Mouse (Mus musculus): Measurements from ENCODE around the gene Hnrnpul1.

Hnrnpul1 gene

GRCm38 (mm10) chr7:25689603-25690021, 64.9 kb downstream of the Hnrnpul1 start:
- no peak for DNase-seq (ENCODE audit: low read depth, low spot score)

- DNase-seq (ENCODE audit: low read depth, low spot score): no peak
Measured at GRCm38 (mm10) chr7:25688810-25689586, 65.6 kb downstream of the Hnrnpul1 start.

DNA sequence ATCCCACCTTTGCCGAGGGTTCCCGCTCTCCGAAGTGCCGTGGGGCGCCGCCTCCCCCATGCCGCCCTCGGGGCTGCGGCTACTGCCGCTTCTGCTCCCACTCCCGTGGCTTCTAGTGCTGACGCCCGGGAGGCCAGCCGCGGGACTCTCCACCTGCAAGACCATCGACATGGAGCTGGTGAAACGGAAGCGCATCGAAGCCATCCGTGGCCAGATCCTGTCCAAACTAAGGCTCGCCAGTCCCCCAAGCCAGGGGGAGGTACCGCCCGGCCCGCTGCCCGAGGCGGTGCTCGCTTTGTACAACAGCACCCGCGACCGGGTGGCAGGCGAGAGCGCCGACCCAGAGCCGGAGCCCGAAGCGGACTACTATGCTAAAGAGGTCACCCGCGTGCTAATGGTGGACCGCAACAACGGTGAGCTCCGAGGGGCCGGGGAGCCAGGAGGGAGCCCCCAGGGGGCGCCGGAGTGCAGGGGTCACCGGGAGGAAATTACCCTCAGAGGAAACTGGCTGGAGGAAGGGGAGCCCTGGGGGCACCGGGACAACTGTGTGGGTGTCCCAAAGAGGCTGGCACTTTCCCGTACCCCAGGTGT, 66.7 kb downstream of the Hnrnpul1 start:
- no peak for DNase-seq (ENCODE audit: low read depth, low spot score)

DNA sequence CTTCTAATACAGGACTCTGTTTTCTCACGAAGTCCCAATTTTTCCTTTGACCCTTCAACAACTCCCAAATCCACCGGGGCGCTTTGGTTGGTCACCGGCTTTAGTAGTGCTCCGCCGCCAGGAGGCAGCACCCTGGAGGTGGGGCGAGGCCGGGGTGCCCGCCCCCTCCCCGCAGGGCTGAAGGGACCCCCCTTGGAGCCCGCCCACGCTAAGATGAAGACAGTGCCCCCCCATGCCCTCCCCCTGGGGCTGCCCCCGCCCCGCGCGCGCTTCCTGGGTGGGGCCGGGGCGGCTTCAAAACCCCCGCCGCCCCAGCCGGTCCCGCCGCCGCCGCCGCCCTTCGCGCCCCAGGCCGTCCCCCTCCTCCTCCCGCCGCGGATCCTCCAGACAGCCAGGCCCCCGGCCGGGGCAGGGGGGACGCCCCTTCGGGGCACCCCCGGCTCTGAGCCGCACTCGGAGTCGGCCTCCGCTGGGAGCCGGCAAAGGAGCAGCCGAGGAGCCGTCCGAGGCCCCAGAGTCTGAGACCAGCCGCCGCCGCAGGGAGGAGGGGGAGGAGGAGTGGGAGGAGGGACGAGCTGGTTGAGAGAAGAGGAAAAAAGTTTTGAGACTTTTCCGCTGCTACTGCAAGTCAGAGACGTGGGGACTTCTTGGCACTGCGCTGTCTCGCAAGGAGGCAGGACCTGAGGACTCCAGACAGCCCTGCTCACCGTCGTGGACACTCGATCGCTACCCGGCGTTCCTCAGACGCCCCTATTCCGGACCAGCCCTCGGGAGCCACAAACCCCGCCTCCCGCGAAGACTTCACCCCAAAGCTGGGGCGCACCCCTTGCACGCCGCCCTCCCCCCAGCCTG, 67.7 kb downstream of the Hnrnpul1 start, which contains the start of gene Tgfb1:
Tgfb1 (plus strand) TSS at position 323 of the 852 bp plus-strand sequence.
- no peak for DNase-seq (ENCODE audit: low read depth, low spot score)

DNA sequence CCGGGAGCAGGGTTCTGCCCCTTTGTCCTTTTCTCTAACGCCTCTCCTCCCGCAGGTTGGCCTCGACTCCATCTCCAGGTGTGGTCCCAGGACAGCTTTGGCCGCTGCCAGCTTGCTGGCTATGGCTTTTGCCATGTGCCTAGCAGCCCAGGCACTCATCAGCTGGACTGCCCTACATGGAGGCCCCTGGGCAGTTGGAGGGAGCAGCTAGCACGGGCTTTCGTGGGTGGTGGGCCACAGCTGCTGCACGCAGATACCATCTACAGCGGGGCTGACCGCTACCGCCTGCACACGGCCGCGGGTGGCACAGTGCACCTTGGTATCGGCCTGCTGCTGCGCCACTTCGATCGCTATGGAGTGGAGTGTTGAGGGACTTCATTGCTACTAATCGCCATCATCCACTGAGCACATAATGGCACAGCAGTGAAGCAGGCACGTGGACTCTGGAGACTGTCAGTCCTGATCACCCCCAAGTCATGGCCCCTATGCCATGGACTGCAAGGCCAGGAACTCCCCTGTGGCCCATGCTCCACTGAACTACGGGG, 68.6 kb downstream of the Hnrnpul1 start:
- no peak for DNase-seq (ENCODE audit: low read depth, low spot score)

- no peak for DNase-seq (ENCODE audit: low read depth, low spot score)
Measured at GRCm38 (mm10) chr7:25684659-25685058, 69.9 kb downstream of the Hnrnpul1 start.

GRCm38 (mm10) chr7:25683474-25684180, 70.9 kb downstream of the Hnrnpul1 start:
- DNase-seq (ENCODE audit: low read depth, low spot score): no peak

- no peak for DNase-seq (ENCODE audit: low read depth, low spot score)
Measured at GRCm38 (mm10) chr7:25681341-25682231, 73.0 kb downstream of the Hnrnpul1 start.

DNA sequence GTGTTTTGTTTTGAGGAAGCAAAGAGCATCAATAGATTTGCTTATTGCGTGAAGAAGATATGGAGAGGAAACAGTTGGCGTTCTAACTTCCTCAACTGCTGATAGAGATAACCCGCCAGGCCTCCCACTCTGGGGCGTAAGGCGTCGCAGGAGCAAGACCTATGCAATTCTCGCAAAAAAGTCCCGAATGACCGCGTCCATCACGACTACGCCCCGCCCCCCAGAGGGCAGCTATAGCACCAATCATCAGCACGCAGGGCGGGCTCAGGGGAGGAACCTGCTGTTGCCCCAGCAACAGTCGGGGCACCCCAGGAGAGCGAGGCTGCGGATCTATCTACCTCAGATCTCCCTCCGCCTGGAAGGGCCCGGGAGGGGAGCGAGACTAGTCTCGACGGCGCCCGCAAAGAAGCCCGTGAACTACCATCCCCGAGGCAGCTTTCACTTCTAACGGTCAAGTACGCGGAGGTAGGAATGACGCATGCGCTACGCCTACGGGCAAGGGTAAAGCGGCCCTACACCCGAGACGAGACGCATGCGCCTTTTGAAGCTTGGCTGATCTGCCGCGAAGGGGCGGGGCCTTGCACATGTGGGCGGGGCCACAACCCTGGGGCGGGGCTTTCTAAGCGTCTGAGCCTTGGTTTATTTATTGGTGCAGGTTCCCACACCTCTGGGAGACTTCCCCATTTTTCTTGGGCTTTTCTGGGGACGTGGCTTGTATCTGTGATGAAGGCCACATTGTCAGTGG, 73.9 kb downstream of the Hnrnpul1 start, which contains the start of gene B9d2:
B9d2 (plus strand) TSS at position 267 of the 745 bp plus-strand sequence.
- peak; percentile 94 for DNase-seq (ENCODE audit: low read depth, low spot score)

DNA sequence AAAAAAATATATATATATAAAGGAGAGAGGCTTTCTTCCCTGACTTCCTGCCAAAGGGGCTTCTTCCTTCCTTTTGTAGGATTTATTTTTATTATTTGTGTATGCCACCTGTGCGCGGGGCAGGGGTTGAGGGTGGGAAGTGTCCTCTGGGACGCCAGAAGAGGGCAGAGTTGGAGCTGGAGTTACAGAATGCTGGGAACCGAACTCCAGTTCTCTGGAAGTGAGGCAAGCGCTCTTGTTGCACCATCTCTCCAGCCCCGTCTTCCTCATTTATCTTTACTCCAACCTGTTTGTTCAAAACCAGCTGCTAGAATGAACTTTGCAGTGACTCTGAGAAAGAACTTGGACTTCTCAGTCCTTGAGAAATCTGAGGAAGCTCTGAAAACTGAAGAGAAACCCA, 74.6 kb downstream of the Hnrnpul1 start:
- no peak for DNase-seq (ENCODE audit: low read depth, low spot score)

- no peak for DNase-seq (ENCODE audit: low read depth, low spot score)
Measured at GRCm38 (mm10) chr7:25677013-25677412, 77.5 kb downstream of the Hnrnpul1 start.

DNA sequence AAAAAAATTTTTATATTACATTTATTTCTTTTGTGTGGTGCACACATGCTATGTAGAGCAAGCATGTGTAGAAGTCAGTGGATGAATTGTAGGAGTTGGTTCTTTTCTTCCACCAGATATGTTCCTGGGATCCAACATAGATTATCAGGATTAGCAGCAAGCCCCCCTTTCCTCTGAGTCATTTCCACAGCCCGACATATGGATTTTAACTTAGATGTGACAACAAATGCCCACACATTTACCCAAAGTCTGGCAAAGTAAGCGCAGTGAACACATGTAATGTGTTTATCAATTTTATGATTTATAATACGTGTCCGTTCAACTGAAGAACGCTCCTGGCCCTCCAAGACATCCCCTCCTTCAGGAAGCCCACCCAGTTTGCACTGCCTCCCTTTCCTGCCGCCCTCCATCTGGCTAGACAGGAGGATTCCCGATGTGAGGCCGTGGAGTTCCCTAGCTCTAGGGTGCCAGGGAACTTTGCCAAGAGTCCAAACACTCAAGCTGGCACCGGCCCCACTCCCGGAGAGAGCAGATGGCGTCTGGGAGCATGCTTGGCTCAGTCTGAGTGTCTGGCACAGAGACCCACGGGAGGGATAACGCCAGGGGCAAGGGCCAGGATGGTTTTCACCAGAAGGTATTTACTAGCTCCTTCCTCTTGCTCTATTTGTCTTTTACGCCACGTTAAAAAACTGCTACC, 78.3 kb downstream of the Hnrnpul1 start:
- DNase-seq (ENCODE audit: low read depth, low spot score): peak; percentile 76

- no peak for DNase-seq (ENCODE audit: low read depth, low spot score)
Measured at GRCm38 (mm10) chr7:25675405-25675804, 79.2 kb downstream of the Hnrnpul1 start.

DNA sequence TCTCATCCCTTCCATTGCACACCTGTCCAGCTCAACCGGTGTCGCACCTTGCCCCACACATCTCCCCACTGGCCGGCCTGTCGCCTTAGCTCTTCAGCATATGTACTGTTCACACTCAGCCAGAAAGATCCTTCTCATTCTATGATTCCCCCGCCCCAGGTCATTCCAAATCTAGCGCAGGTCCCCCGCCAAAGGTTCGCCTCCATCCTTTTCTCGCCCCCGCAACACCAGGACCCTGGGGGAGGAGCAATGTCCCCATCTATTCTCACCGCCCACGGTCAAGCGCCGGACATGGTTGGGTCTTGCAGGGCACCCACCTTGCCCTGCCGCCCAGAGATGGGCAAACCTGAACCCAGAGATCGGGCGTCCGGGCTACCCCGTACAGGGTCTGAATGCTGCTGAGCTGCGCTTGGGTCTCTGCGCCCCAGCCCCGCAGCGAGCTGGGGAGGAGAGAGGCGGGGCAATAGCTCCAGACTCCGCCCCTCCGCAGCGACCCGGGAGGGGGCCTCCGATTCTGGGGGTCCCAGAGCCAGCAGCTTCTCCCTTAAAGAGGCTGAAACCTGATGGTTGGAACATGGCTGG, 79.7 kb downstream of the Hnrnpul1 start, which contains the start of gene Tmem91:
Tmem91 (minus strand) TSS at position 448 of the 582 bp plus-strand sequence.
- no peak for DNase-seq (ENCODE audit: low read depth, low spot score)

- DNase-seq (ENCODE audit: low read depth, low spot score): no peak
Measured at GRCm38 (mm10) chr7:25674297-25674696, 80.3 kb downstream of the Hnrnpul1 start.

- DNase-seq (ENCODE audit: low read depth, low spot score): no peak
Measured at GRCm38 (mm10) chr7:25672442-25672841, 82.1 kb downstream of the Hnrnpul1 start.

DNA sequence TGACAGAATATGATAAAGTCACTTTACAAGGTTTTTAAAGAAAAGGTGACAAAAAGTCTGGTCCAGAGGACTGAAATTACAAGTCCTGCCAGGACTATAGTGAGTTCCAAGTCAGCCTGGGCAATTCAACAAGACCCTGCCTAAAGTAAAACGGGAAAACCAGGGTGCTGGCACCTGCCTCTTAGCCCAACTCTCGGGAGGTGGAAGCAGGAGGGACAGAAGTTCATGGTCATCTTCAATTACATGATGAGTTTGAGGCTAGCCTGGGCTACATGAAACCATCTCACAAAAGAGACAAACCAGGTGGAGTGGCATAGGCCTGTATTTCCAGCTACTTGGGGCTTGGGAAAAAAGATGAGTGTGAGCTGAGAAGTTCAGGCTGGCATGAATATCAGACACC, 82.9 kb downstream of the Hnrnpul1 start:
- no peak for DNase-seq (ENCODE audit: low read depth, low spot score)
